Mouse (Mus musculus): ENCODE measurements at regions not wholly inside any gene's neighbourhood (a gene's known extent, or its start where the extent isn't known, plus 50 kb on each side); places are given as distances from the start of the nearest gene placed in this dataset.
A peak's percentile ranks its signal among the peaks of the same experiment; 100 is the strongest.
"Not testable (repeated sequence)": the region's sequence is repeated elsewhere in the genome, so short reads cannot be mapped to it uniquely, and the experiment has no call there.

GRCm38 (mm10) chr14:120764386-120764785, 146.6 kb upstream of the Ipo5 start:
- H3K9me3 ChIP-seq (ENCODE audit: low read length), result peaks cover 20% of the 10 kb centered on the region
- no peaks in the 10 kb centered on the region for H3K27me3 ChIP-seq (ENCODE audit: insufficient read depth, low read length)
- no peak overlapping the region for H3K4me3 ChIP-seq (replicated peaks; ENCODE audit: low read length)
- H3K36me3 ChIP-seq (ENCODE audit: insufficient read depth, low read length), result no peaks in the 10 kb centered on the region
- no peak for TF ChIP-seq POU5F1 (IDR thresholded peaks at IDR 0.05; ENCODE audit: borderline replicate concordance, low read length)
- no peaks in the 10 kb centered on the region for H3K4me1 ChIP-seq (replicated peaks; ENCODE audit: low read depth, low read length)

- H3K4me3 ChIP-seq (replicated peaks; ENCODE audit: low read length), result no peak overlapping the region
- peaks cover 29% of the 10 kb centered on the region for H3K9me3 ChIP-seq (ENCODE audit: low read length)
- H3K4me1 ChIP-seq (replicated peaks; ENCODE audit: low read depth, low read length), result no peaks in the 10 kb centered on the region
- TF ChIP-seq NANOG (IDR thresholded peaks at IDR 0.05; ENCODE audit: borderline replicate concordance, low read length) (no peak), POU5F1 (IDR thresholded peaks at IDR 0.05; ENCODE audit: borderline replicate concordance, low read length) (no peak), CTCF (conservative IDR thresholded peaks at IDR 0.05; ENCODE audit: low read length) (no peak)
- no peaks in the 10 kb centered on the region for H3K27me3 ChIP-seq (ENCODE audit: insufficient read depth, low read length)
- H3K36me3 ChIP-seq (ENCODE audit: insufficient read depth, low read length), result no peaks in the 10 kb centered on the region
Observed at GRCm38 (mm10) chr14:120766451-120766850, 144.6 kb upstream of the Ipo5 start.

GRCm38 (mm10) chr14:120770579-120770978, 140.4 kb upstream of the Ipo5 start:
- Histone ChIP-seq H3K4me1 (replicated peaks; ENCODE audit: low read depth, low read length) (no peaks in the 10 kb centered on the region), H3K4me3 (replicated peaks; ENCODE audit: low read length) (no peak overlapping the region), H3K27me3 (ENCODE audit: insufficient read depth, low read length) (peaks cover 5% of the 10 kb centered on the region; the same call in 1 of the 2 replicates), H3K36me3 (ENCODE audit: insufficient read depth, low read length) (no peaks in the 10 kb centered on the region), H3K9me3 (ENCODE audit: low read length) (peaks cover 29% of the 10 kb centered on the region)
- TF ChIP-seq CTCF (conservative IDR thresholded peaks at IDR 0.05; ENCODE audit: low read length), result no peak
- TF ChIP-seq POU5F1 (IDR thresholded peaks at IDR 0.05; ENCODE audit: borderline replicate concordance, low read length), result no peak
- no peak for TF ChIP-seq NANOG (IDR thresholded peaks at IDR 0.05; ENCODE audit: borderline replicate concordance, low read length)

GRCm38 (mm10) chr14:120773001-120773400, 138.0 kb upstream of the Ipo5 start:
- H3K4me1 ChIP-seq (replicated peaks; ENCODE audit: low read depth, low read length); H3K27me3 ChIP-seq (ENCODE audit: insufficient read depth, low read length); H3K4me3 ChIP-seq (replicated peaks; ENCODE audit: low read length); H3K36me3 ChIP-seq (ENCODE audit: insufficient read depth, low read length): not testable (repeated sequence)
- H3K9me3 ChIP-seq (ENCODE audit: low read length), result peaks cover 23% of the 10 kb centered on the region

- Histone ChIP-seq H3K4me1 (replicated peaks; ENCODE audit: low read depth, low read length) (peaks cover 8% of the 10 kb centered on the region), H3K27me3 (ENCODE audit: insufficient read depth, low read length) (no peaks in the 10 kb centered on the region), H3K4me3 (replicated peaks; ENCODE audit: low read length) (no peak overlapping the region), H3K36me3 (ENCODE audit: insufficient read depth, low read length) (no peaks in the 10 kb centered on the region), H3K9me3 (ENCODE audit: low read length) (peaks cover 11% of the 10 kb centered on the region)
- TF ChIP-seq CTCF (conservative IDR thresholded peaks at IDR 0.05; ENCODE audit: low read length) (peak; percentile 86), POU5F1 (IDR thresholded peaks at IDR 0.05; ENCODE audit: borderline replicate concordance, low read length) (no peak), NANOG (IDR thresholded peaks at IDR 0.05; ENCODE audit: borderline replicate concordance, low read length) (no peak)
Observed at GRCm38 (mm10) chr14:120791828-120792554, 119.0 kb upstream of the Ipo5 start.

GRCm38 (mm10) chr14:120797916-120798490, 113.0 kb upstream of the Ipo5 start:
- Histone ChIP-seq H3K4me3 (replicated peaks; ENCODE audit: low read length) (peak overlapping the region; percentile 29), H3K9me3 (ENCODE audit: low read length) (peaks cover 22% of the 10 kb centered on the region), H3K36me3 (ENCODE audit: insufficient read depth, low read length) (no peaks in the 10 kb centered on the region), H3K27me3 (ENCODE audit: insufficient read depth, low read length) (no peaks in the 10 kb centered on the region), H3K4me1 (replicated peaks; ENCODE audit: low read depth, low read length) (peaks cover 26% of the 10 kb centered on the region)
- TF ChIP-seq POU5F1 (IDR thresholded peaks at IDR 0.05; ENCODE audit: borderline replicate concordance, low read length) (no peak), NANOG (IDR thresholded peaks at IDR 0.05; ENCODE audit: borderline replicate concordance, low read length) (no peak), CTCF (conservative IDR thresholded peaks at IDR 0.05; ENCODE audit: low read length) (no peak)

- peaks cover 54% of the 10 kb centered on the region for H3K4me1 ChIP-seq (replicated peaks; ENCODE audit: low read depth, low read length)
- TF ChIP-seq CTCF (conservative IDR thresholded peaks at IDR 0.05; ENCODE audit: low read length) (no peak), NANOG (IDR thresholded peaks at IDR 0.05; ENCODE audit: borderline replicate concordance, low read length) (no peak), POU5F1 (IDR thresholded peaks at IDR 0.05; ENCODE audit: borderline replicate concordance, low read length) (no peak)
- peaks cover 9% of the 10 kb centered on the region for H3K9me3 ChIP-seq (ENCODE audit: low read length)
- no peaks in the 10 kb centered on the region for H3K36me3 ChIP-seq (ENCODE audit: insufficient read depth, low read length)
- H3K4me3 ChIP-seq (replicated peaks; ENCODE audit: low read length), result peak overlapping the region; percentile 66
- H3K27me3 ChIP-seq (ENCODE audit: insufficient read depth, low read length), result no peaks in the 10 kb centered on the region
Observed at GRCm38 (mm10) chr14:120803191-120803590, 107.8 kb upstream of the Ipo5 start.

- H3K9me3 ChIP-seq (ENCODE audit: low read length), result peaks cover 11% of the 10 kb centered on the region
- H3K4me3 ChIP-seq (replicated peaks; ENCODE audit: low read length), result peak overlapping the region; percentile 66
- peaks cover 49% of the 10 kb centered on the region for H3K4me1 ChIP-seq (replicated peaks; ENCODE audit: low read depth, low read length)
- no peaks in the 10 kb centered on the region for H3K36me3 ChIP-seq (ENCODE audit: insufficient read depth, low read length)
- no peaks in the 10 kb centered on the region for H3K27me3 ChIP-seq (ENCODE audit: insufficient read depth, low read length)
- TF ChIP-seq POU5F1 (IDR thresholded peaks at IDR 0.05; ENCODE audit: borderline replicate concordance, low read length) (no peak), NANOG (IDR thresholded peaks at IDR 0.05; ENCODE audit: borderline replicate concordance, low read length) (no peak), CTCF (conservative IDR thresholded peaks at IDR 0.05; ENCODE audit: low read length) (no peak)
Observed at GRCm38 (mm10) chr14:120803739-120804138, 107.3 kb upstream of the Ipo5 start.
